Mouse (Mus musculus) lung, postnatal 4 days (tissue): ENCODE results near the gene Olfr1206.

Source experiments
- DNase-seq, 2 experiments: peaks; one replicate each; pipeline ENCODE4 v3.0.0; 2021

Olfr1206 gene

DNA sequence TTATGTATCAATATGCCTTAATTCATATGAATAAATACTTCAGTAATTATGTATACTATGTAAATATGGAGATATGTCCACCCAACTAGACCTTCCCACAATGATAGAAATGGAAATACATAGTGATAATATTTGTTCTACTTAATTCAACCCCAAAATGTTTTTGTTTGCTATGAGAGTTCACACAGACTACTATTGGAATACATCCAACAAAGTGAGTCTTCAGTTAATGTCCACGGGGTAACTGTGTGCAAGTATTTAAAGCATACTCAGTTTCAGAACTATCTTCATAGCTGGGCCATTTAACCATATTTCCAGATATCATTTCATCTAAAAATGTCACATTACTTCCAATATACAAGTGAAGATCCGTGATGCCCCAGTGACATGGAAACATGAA, at the start of gene Olfr1206:
TSS of gene Olfr1206 (plus strand) at position 301 of the 400 bp plus-strand sequence.
- DNase-seq, result no peak

DNA sequence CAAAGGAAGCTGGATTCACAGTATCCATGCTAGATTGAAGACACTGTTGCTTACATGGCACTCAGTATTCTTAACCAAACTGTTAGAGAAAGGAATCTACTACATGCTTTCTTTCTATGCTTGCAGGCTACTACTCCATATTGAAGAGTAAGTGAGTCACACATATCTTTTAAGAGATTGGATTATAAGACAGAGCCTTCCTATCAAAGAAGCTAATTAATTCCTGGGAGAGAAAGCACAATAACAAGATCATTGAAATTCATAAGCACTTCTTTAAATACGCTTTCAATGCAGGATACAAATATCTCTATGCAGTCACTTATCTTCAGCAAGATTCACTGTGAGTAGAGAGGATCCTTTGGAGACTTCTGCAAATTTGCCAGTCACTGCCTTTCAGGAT, 48.8 kb upstream of the Olfr1206 start, which contains the start of gene Olfr1202:
TSS of gene Olfr1202 (plus strand) at position 301 of the 400 bp plus-strand sequence.
- DNase-seq, result no peak

DNA sequence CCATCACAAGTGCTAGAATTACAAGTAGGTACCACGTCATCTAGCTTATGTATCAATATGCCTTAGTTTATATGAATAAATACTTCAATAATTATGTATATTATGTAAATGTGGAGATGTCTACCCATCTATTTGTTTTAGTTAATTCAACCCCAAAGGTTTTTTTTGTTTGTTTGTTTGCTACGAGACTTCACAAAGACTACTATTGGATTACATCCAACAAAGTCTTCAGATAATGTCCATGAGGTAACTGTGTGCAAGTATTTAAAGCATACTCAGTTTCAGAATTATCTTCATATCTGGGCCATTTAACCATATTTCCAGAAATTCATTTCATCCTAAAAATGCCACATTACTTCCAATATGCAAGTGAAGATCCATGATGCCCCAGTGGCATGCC, 33.6 kb upstream of the Olfr1206 start, which contains the start of gene Olfr1205:
TSS of gene Olfr1205 (plus strand) at position 301 of the 400 bp plus-strand sequence.
- no peak for DNase-seq

DNA sequence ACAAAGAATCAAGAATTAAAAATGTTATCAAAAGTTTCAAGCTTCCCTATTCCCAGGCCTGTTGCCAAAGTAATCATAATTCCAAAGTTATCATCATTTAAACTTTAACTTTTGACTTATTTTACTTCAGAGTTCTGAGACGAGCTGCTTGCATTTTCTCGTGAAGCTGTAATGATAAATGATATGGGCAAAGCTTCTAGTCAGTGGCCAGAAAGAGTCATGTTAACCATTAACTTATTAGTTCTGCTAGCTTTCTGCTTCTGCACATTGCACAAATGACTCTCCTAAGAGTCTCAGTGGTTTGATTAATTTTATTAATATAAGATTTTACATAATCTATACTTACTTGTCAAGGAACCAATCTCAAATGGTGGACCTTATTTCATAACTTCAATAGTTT, 24.6 kb upstream of the Olfr1206 start:
- DNase-seq, result no peak

DNA sequence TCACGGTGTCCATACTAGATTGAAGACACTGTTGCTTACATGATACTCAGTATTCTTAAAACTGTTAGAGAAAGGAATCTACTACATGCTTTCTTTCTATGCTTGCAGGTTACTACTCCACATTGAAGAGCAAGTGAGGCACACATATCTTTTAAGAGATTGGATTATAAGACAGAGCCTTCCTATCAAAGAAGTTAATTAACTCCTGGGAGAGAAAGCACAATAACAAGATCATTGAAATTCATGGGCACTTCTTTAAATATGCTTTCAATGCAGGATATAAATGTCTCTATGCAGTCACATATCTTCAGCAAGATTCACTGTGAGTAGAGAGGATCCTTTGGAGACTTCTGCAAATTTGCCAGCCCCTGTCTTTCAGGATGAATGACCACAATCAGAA, 14.0 kb upstream of the Olfr1206 start, which contains the start of gene Olfr1204:
TSS of gene Olfr1204 (plus strand) at position 301 of the 400 bp plus-strand sequence.
- DNase-seq, result no peak

DNA sequence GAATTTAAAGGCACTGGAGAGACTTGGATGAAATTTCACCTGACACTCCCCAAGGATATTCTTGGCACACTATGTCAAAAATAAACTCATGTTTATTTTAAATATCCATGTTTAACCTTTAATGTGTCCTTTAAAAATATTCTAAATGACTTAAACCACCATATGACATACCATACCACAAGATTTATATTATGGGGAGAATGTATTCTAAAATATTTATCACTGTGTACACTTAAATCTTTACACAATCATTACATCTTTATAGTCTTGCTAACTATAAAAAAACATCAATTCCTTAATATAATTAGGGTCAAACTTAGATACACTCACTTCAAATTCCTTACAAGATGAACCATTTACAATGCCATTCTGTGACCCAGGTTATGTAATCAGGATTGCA, 39.2 kb downstream of the Olfr1206 start, which contains the start of gene Olfr1208:
TSS of gene Olfr1208 (minus strand) at position 101 of the 400 bp plus-strand sequence.
- no peak for DNase-seq

DNA sequence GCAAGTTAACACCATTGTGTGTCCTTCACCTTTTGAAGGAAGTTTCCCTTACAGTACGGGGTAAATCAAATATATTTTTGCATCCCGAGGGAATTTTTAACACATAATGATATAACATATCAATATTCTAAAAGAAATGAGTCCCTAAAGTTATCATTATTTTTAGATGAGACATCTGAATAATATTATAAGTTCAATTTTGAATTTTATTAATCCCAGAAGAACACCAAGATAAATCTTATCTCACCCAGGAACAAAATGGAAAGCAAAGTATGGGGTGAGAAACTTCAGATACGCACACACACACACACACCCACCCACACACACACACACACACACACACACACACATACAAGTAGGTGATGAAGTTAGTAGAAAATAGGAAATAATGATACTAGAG, 52.0 kb downstream of the Olfr1206 start, which contains the start of gene Olfr1209:
TSS of gene Olfr1209 (minus strand) at position 101 of the 400 bp plus-strand sequence.
- no peak for DNase-seq
